Mouse (Mus musculus): ENCODE data around the gene Wnk2.

The Wnk2 gene

GRCm38 (mm10) chr13:49147858-49148226 is at the start of gene Wnk2:
Gene Wnk2 (minus strand): TSS chr13:49148014.
- peak; percentile 60 for DNase-seq (ENCODE audit: low spot score)

GRCm38 (mm10) chr13:49196766-49197165 is 49.0 kb upstream of the Wnk2 start:
- DNase-seq (ENCODE audit: low spot score), result no peak

- DNase-seq (ENCODE audit: low spot score), result no peak
These were observed 48.4 kb upstream of the Wnk2 start for GRCm38 (mm10) chr13:49196211-49196610.

GRCm38 (mm10) chr13:49195651-49196050 is 47.8 kb upstream of the Wnk2 start:
- no peak for DNase-seq (ENCODE audit: low spot score)

- no peak for DNase-seq (ENCODE audit: low spot score)
These were observed 47.0 kb upstream of the Wnk2 start for GRCm38 (mm10) chr13:49194811-49195210.

GRCm38 (mm10) chr13:49193650-49194049 is 45.8 kb upstream of the Wnk2 start:
- no peak for DNase-seq (ENCODE audit: low spot score)

- no peak for DNase-seq (ENCODE audit: low spot score)
These were observed 44.5 kb upstream of the Wnk2 start for GRCm38 (mm10) chr13:49192156-49192855.

- no peak for DNase-seq (ENCODE audit: low spot score)
These were observed 43.8 kb upstream of the Wnk2 start for GRCm38 (mm10) chr13:49191673-49192035.

- no peak for DNase-seq (ENCODE audit: low spot score)
These were observed 43.3 kb upstream of the Wnk2 start for GRCm38 (mm10) chr13:49190876-49191672.

GRCm38 (mm10) chr13:49189970-49190870 is 42.4 kb upstream of the Wnk2 start:
- no peak for DNase-seq (ENCODE audit: low spot score)

- DNase-seq (ENCODE audit: low spot score), result no peak
These were observed 41.1 kb upstream of the Wnk2 start for GRCm38 (mm10) chr13:49188966-49189360.

GRCm38 (mm10) chr13:49188219-49188965 is 40.6 kb upstream of the Wnk2 start:
- no peak for DNase-seq (ENCODE audit: low spot score)

GRCm38 (mm10) chr13:49187288-49188218 is 39.7 kb upstream of the Wnk2 start, which contains the start of gene Ninj1:
Gene Ninj1 (plus strand): TSS chr13:49187485.
- peak; percentile 79 for DNase-seq (ENCODE audit: low spot score)

- DNase-seq (ENCODE audit: low spot score), result no peak
These were observed 39.0 kb upstream of the Wnk2 start for GRCm38 (mm10) chr13:49186798-49187287.

GRCm38 (mm10) chr13:49183646-49184045 is 35.8 kb upstream of the Wnk2 start:
- DNase-seq (ENCODE audit: low spot score), result no peak

- no peak for DNase-seq (ENCODE audit: low spot score)
These were observed 35.3 kb upstream of the Wnk2 start for GRCm38 (mm10) chr13:49183161-49183560.

GRCm38 (mm10) chr13:49181411-49181984 is 33.7 kb upstream of the Wnk2 start:
- DNase-seq (ENCODE audit: low spot score), result no peak

- DNase-seq (ENCODE audit: low spot score), result no peak
These were observed 32.9 kb upstream of the Wnk2 start for GRCm38 (mm10) chr13:49180691-49181090.

GRCm38 (mm10) chr13:49180274-49180673 is 32.5 kb upstream of the Wnk2 start:
- no peak for DNase-seq (ENCODE audit: low spot score)

All from urinary bladder, postnatal 25 days (tissue).